Mouse (Mus musculus) embryonic fibroblast, embryonic 13.5 days (primary cell): ENCODE measurements around the gene Pmm2.

Experiments used
- CTCF ChIP-seq: IDR thresholded peaks from 2 replicates; pipeline ENCODE4 v1.5.1; 2011; ENCODE audit warnings: mild to moderate bottlenecking, control low read depth, low read length, moderate library complexity, borderline replicate concordance; ENCODE audit not compliant: insufficient read depth
- POLR2A ChIP-seq: IDR thresholded peaks from 2 replicates; pipeline ENCODE4 v1.6.1; 2011; ENCODE audit warnings: low read depth, mild to moderate bottlenecking, control low read depth, low read length, moderate library complexity

DNA sequence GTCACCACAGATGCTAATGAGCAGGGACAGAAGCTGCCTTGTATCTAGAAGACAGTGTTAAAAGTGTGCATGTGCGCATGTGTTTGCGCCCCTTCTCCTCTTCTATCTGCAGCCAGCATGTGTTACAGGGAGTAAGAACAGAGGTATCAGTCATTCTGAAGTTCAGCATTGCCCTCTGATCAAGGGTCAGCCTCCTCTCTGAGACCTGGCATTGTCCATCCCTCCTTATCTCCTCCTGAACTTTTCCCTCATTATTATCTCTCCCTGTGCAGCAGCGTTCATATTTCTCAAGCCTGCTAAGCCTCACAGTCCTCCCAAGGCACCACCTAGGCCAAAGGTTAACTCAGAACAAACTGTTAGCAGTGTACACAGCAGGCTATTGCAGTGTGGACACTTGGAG, 33.7 kb upstream of the Pmm2 start:
- TF ChIP-seq POLR2A (no peak), CTCF (no peak)
